Mouse (Mus musculus) thymus, adult 2 months (tissue): ENCODE data around the gene Gipc2. TPM values are rescaled to one million over a fixed set of nuclear protein-coding genes. Genes with fewer than 3 reads are reported as not detected.

Experiments
- DNase-seq: peaks from one replicate; pipeline ENCODE4 v3.0.0; 2021
- H3K27ac ChIP-seq: fragments of 200-500 bp; 2 replicates; pipeline ENCODE4 v1.5.1; 2012; ENCODE audit warnings: low read length, control low read depth; ENCODE audit not compliant: control insufficient read depth, insufficient read depth
- H3K27me3 ChIP-seq: fragments of 200-500 bp; 2 replicates; pipeline ENCODE4 v1.6.1; 2012; ENCODE audit warnings: mild to moderate bottlenecking, low read length, moderate library complexity, mixed read lengths; ENCODE audit not compliant: control insufficient read depth, insufficient read depth
- H3K36me3 ChIP-seq: fragments of 200-500 bp; 2 replicates; pipeline ENCODE4 v1.6.1; 2012; ENCODE audit warnings: mild to moderate bottlenecking, low read length, moderate library complexity; ENCODE audit not compliant: control insufficient read depth, insufficient read depth
- H3K4me1 ChIP-seq: fragments of 200-500 bp; replicated peaks from 2 replicates; pipeline ENCODE4 v1.6.1; 2012; ENCODE audit warnings: low read length; ENCODE audit not compliant: control insufficient read depth, insufficient read depth
- H3K4me3 ChIP-seq: fragments of 200-500 bp; 2 replicates; pipeline ENCODE4 v1.5.1; 2012; ENCODE audit warnings: mild to moderate bottlenecking, low read length, control low read depth, moderate library complexity; ENCODE audit not compliant: control insufficient read depth, insufficient read depth
- CTCF ChIP-seq: fragments of 200-500 bp; IDR thresholded peaks from 2 replicates; pipeline ENCODE4 v1.5.1; 2012; ENCODE audit warnings: mild to moderate bottlenecking, control low read depth, low read length, moderate library complexity, borderline replicate concordance; ENCODE audit not compliant: control insufficient read depth, poor library complexity, insufficient read depth; ENCODE audit errors: extremely low read depth
- POLR2A ChIP-seq: fragments of 200-500 bp; IDR thresholded peaks from 2 replicates; pipeline ENCODE4 v1.6.1; 2012; ENCODE audit warnings: mild to moderate bottlenecking, low read length, control low read depth, moderate library complexity; ENCODE audit not compliant: control insufficient read depth, poor library complexity, insufficient read depth; ENCODE audit errors: extremely low read depth
- WGBS: fragments of 180-500 bp; shearing (Covaris S2); methylation state at CpG from one replicate; pipeline ENCODE4 v1.1.7; 2018; 5-methylcytosine and 5-hydroxymethylcytosine counted together
- polyA plus RNA-seq: library from polyadenylated mRNA; depleted of rRNA; stranded (reverse); fragments of >200 nt; gene quantifications from 2 replicates; pipeline ENCODE4 v1.2.3, GENCODE M21; 2012

Gipc2 gene
- polyA plus RNA-seq, 1 experiment = 4.0 TPM

DNA sequence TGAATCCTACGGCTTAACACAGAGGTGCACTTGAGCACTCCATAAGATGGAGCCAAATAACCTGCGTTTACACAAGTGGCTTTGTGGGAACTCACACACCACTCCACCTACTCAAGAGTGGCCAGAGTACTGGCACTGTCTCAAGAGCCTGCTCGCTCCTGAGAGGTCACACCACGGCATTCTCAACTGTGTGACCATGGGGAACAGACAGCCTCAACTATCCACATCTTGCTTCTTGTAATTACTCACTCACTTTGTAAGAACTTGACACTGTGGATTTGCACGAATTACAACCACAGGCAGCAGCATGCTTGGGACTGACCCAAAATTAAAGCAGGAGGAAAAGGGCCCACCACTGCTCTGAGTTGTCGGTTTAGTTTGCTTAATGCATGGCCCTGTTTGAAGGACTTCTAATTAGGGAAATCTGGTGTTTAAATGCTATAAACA, 25.8 kb upstream of the Gipc2 start:
- Histone ChIP-seq H3K4me3 (peak overlapping the region; percentile 63), H3K4me1 (peaks cover 6% of the 10 kb centered on the region), H3K27me3 (no peaks in the 10 kb centered on the region), H3K27ac (peak overlapping the region; percentile 52), H3K36me3 (no peaks in the 10 kb centered on the region; the same call in 1 of the 2 replicates)
- no peak for TF ChIP-seq CTCF
- no peak for TF ChIP-seq POLR2A
- DNase-seq = no peak
- WGBS = 29% methylated on average over 6 of the region's 6 CpGs

DNA sequence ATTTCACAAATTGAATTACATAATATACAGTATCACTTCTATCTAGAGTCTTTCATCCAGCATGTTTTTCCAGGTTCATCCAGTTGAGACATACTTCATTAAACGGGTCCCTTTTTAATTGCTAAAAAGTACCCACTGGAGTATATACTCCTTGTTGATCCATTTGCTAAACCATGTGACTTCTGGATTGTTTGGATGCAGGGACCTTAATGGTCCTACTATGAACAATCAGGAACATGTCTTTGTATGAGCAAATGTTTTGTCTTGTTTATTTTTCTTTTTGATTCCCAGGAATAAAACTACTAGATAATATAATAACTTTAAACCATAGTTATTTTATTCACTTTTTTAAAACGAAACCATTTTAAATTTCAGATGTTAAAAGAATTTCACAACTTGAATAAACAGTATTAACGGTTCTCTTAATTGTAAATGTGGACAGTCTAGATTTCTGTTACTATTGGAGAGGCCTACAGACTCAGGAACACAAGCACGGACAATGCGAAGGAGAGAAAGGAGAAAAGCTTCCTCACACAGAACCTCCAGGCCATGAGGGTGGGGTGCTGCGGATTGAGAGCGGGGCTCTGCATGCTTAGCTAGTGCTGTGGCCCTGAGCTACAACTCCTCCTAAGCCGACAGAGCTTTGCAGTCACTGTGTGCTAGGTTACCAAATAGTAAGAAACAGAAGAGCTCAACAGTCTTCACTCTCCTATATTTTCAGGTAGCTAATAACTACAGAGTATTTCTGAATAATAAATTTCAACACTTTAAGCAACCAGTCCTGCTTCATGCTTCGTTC, 24.8 kb upstream of the Gipc2 start:
- H3K4me1 ChIP-seq = peaks cover 6% of the 10 kb centered on the region
- WGBS = 92% methylated on average over 9 of the region's 9 CpGs
- H3K27ac ChIP-seq = no peak overlapping the region
- no peak for TF ChIP-seq CTCF
- no peak for TF ChIP-seq POLR2A
- H3K36me3 ChIP-seq = peaks cover 7% of the 10 kb centered on the region; the same call in 1 of the 2 replicates
- no peak for DNase-seq
- H3K4me3 ChIP-seq = no peak overlapping the region; the same call in 1 of the 2 replicates
- no peaks in the 10 kb centered on the region for H3K27me3 ChIP-seq

DNA sequence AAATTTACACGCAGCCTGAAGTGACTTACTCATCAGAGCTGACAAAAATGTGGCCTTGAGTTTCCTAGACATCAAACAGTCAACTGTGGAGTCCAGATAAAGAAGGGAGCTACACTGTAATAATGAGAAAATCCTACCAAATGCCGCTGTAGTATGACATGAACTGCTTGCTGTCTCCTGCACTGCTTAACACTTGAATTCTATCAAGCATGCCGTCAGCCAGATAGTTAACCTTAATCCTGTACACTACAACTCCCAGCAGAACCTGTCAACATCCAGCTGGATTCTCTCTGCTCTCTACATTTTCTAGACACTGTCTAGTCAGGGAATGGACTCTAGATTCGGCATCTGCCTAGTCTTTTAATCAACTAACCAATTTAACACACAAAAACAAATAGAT, 23.3 kb upstream of the Gipc2 start:
- TF ChIP-seq POLR2A (no peak), CTCF (no peak)
- H3K4me3 ChIP-seq = no peak overlapping the region
- H3K27me3 ChIP-seq = no peaks in the 10 kb centered on the region
- whole genome bisulfite sequencing = 92% methylated on average over 4 of the region's 4 CpGs
- peaks cover 22% of the 10 kb centered on the region for H3K36me3 ChIP-seq
- peaks cover 6% of the 10 kb centered on the region for H3K4me1 ChIP-seq
- no peak overlapping the region for H3K27ac ChIP-seq
- no peak for DNase-seq

DNA sequence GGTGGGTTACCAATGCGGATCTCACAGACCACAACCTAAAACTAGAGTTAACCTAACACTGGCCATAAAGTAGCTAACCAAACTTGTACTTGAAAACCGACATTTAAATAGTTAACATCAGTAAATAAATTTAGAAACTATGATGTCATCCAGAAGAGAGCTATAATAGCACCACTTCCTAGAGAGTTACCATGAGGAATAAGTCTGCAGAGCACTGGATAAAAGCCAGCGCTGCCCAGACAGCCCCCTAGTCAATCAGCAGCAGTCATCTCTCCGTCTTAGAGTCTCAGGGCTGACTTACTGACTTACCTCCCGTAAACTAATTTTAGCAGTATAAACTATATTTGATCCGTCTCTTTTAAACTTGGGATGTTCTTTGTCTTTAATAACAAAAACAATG, 20.1 kb upstream of the Gipc2 start:
- H3K36me3 ChIP-seq = peaks cover 27% of the 10 kb centered on the region
- H3K4me1 ChIP-seq = peaks cover 2% of the 10 kb centered on the region
- no peak overlapping the region for H3K4me3 ChIP-seq
- 96% methylated on average over 6 of the region's 6 CpGs for WGBS
- DNase-seq = no peak
- H3K27ac ChIP-seq = no peak overlapping the region
- TF ChIP-seq POLR2A (no peak), CTCF (no peak)
- no peaks in the 10 kb centered on the region for H3K27me3 ChIP-seq

DNA sequence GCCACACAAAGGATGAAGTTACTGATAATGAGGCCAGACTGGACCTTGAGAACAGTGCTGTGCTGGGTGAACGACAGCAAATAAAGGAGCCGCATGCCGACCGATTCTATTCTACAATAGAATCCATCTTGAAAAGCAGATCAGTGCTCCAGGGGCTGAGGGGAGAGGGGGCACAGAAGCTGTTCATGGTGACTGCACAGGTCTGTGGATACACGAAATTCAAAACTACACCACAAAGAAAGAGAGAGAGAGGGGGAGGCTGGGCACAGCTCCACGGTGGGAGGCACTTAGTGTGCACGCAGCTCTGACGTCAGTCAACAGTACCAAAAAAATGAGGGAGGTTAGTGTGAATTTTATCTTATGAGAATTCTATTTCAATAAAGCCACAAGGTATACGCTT, 17.5 kb upstream of the Gipc2 start:
- H3K4me1 ChIP-seq = no peaks in the 10 kb centered on the region
- H3K27ac ChIP-seq = no peak overlapping the region
- H3K4me3 ChIP-seq = no peak overlapping the region
- H3K36me3 ChIP-seq = peaks cover 27% of the 10 kb centered on the region
- no peak for DNase-seq
- TF ChIP-seq CTCF (no peak), POLR2A (no peak)
- WGBS = 97% methylated on average over 9 of the region's 9 CpGs
- no peaks in the 10 kb centered on the region for H3K27me3 ChIP-seq

DNA sequence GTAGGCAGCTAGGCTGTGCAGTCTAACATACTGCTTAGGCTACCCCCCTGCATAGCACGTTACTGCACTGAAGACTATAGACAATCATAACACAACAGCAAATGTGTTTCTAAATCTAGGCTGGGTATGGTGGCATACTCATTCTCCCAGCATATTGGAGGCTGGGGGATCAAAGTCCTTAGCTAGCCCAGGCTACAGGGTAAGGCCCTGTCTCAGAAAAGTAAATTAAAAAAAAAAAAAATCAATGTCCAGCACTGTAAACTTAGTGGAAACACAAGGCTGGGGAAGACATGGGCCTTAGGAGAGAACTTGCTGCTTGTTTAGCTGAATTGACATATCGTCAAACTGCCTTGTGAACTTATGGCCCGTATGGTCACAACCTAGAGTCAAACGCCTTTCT, 14.6 kb upstream of the Gipc2 start:
- no peak overlapping the region for H3K4me3 ChIP-seq
- H3K4me1 ChIP-seq = no peaks in the 10 kb centered on the region
- H3K27ac ChIP-seq = no peak overlapping the region
- TF ChIP-seq POLR2A (no peak), CTCF (no peak)
- H3K36me3 ChIP-seq = peaks cover 18% of the 10 kb centered on the region
- no peaks in the 10 kb centered on the region for H3K27me3 ChIP-seq
- no peak for DNase-seq
- 97% methylated on average over 4 of the region's 4 CpGs for WGBS
